Mouse (Mus musculus) embryo, embryonic 10.5 days (tissue): Measurements from ENCODE around the gene Cdc42bpb.

ENCODE experiments used
- DNase-seq: peaks from one replicate; pipeline ENCODE4 v3.0.0-alpha.2; 2015; ENCODE audit warnings: low spot score

Cdc42bpb gene

DNA sequence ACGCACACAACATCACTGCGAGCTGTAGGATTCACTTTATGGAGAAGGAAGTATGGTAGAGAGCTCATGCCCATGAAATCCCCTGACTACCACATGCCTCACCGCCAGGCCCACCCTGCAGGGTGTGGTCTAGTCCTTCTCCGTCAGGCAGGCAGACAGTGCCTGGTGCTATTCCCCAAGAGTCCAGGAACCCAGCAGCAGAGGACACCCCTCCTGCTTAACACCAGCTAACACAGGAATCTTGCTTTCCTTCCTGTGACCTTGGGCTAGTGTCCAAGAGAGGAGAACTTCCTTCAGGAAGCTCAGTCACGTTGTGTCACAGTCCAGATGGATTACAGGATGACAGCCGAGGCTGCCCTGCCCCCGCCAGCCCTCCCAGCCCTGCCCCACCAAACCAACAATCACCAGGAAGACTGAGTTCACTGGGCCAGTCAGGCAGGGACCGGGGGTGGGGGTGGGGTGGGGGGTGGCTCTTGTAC, 9.2 kb upstream of the Cdc42bpb start:
- DNase-seq = no peak

DNA sequence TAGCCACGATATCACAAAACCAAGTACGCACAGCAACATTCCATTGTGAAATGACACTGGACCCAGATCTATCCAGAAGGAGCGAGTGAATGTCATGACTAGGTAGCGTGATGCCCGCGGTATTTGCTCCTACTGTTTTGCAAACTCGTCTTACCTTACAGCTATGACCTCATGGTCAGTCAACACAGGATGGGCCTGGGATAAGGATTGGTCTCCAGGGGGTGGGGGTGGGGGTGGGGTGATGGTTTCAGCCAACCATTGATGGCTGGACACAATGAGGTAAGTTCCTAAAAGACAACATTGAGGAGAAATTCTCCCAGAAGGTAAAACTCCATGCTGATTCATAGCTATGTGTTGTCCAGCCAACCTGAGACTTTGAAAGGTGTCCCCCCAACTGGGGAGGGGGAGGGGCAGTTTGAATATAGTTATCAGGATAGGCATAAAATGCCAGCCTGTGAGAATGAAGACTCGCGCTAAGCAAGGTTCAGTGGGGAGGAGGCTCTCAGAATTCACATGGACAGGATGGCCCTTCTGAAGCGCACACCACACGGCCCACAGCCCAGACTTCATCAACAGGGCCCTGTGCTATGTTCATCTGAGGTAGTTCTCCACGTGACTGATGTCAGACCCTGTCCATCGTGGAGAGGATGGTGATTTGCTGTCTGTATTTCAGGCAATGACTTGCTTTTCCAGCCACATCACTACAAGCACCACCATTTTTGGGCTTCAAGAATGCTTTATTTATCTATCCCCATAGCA, 8.5 kb upstream of the Cdc42bpb start:
- no peak for DNase-seq

DNA sequence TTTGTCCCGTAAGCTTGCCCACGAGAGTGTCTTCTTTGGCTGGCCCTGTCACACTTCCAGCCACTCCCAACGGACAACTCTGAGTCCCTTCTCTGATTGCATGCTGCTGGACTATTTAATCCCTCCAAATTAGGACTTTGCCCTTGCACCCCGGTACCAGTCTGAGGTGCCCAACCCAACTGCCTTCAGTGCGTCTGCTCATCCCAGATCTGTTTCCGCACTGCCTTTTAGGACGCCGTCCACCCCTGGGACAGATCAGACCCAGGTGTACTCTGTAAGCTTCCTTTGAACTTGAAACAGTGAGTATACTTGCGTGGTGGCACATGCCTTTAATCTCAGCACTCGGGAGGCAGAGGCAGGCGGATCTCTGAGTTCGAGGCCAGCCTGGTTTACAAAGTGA, 1.3 kb upstream of the Cdc42bpb start:
- no peak for DNase-seq

DNA sequence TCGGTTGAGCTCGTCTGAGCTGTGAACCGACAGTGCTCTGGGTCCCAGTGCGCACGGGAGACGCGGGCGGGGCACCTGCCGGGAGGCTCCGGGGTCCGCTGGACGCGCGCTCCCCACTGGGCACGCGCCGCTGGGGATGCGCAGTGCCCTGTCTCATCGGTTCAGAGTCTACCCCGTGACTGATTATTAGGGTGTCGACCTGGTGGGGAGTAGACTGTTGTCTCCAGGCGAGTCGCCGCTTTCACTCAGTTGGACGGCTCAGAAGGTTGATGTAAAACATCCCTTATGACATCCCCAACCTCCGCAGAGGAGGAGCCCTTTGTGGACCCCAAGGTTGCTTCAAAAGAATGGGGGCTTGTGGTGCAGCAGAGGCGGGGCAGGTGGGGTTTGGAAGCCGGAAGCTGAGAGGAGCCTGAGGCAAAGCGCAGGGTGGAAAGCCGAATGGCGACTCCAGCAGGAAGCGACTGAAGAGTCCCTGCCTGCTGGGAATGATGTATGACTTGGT, 520 bp upstream of the Cdc42bpb start:
- peak; percentile 73 for DNase-seq

DNA sequence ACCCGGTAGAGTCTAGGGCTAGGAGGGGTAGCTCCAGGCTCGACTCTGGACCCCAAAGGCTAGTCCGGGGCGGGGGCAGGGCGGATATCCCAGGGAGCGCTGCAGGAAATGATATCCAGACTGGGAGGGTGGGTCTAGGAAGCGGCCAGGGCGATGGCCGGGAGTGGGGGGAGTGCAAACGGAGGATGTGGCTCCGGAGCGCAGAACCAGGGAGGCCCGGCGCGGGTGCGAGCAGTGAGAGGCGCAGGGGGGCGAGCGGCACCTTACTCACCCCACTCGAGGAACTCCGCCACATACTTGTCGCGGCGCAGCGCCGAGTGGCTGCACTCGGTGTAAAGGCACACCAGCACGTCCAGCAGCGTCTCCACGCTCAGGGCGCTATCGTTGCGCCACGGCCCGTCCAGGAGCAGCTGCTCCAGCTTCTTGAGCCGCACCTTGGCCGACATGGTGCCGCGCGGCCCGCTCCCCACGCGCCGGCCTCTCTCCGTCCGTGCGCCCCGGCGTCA, 639 bp downstream of the Cdc42bpb start:
- DNase-seq = peak; percentile 62

DNA sequence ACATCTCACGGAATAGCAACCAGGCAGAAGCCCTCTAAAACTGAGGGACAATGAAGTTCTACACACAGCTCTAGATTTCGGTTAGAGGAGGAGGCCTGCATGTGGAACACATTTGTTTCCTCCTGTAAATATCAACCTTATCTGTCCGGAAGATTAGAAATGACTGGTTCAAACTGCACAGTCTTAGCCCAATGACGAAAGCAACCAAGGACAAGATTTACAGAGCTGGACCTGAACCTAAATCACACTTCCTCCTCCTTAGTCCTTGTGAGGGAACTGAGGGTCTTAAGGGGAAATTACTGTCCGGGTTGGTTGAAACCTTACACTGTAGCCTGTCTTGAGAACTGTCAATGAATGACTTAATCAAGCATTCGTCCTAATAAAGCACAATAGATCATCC, 1.5 kb downstream of the Cdc42bpb start:
- DNase-seq = no peak

DNA sequence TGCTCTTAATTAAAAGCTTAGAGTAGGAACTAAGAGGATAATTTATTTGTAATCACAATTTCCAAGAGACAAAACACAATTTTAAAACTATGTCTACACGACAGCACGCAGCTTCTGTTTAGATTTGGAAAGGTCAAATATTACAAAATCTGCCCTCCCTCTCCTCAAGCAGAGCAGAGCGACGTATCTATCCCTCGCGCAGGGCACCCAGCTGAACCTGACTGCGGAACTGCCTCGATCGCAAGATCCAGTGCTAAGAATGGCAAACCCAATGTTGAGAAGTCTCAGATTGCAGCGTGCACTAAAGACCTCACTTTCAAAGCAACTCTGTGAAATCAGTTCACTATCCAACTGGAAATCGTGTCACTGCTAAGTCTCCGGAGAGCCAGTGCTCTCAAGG, 2.0 kb downstream of the Cdc42bpb start:
- DNase-seq = no peak

DNA sequence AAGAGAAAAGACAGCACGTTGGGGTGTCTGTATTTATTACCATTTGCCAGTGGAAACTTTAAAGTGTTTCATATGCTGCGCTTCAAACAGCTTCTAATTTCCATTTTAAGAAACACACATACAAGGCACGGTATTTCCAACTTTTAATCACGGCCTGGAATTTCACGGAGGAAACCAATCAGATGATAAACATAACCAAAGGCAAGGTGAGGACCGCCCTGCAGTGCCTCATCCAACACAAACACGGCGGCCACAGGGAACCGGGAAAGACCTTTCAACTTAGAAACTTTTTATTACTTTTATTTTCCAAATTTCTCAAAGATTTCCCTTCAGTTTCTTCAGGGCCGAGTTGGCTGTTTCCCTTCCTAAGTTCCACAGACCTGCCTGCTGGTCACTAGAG, 2.8 kb downstream of the Cdc42bpb start:
- no peak for DNase-seq

DNA sequence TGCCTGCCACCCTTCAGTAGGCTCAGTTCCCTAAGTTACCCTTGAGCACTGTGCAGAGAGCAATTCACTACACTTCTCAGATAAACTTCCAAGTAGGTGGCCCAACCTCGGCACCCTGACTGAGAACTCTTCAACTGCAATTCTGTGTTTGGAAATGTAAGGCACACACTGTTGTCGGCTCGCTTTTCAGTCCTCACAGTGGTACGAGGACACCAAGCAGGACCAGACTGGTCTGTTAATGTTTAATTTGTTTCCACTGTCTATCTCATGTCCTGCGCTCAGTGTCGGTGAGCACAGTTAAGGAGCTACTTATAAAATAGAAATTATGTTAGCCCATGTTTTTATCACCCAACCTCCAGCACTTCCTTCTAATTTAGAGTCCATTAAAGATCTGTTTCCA, 4.1 kb downstream of the Cdc42bpb start:
- DNase-seq = no peak

DNA sequence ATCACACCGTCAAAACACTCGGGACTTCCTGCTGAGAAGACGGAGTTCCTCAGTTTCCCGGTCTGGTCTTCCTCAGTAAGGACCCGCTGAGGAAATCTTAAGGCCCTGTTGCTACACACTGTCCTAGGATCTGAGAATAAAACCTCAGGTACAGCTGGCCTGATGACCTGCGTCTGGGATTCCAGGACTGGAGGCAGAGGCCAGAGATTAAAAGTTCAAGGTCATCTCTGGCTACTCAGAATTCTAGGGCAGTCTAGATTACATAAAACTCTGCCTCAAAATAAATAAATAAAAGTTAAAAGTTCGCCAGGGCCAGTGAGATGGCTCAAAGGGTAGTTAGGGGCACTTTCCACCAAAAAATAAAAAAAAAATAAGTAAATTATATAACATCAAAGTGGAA, 5.6 kb downstream of the Cdc42bpb start:
- no peak for DNase-seq

DNA sequence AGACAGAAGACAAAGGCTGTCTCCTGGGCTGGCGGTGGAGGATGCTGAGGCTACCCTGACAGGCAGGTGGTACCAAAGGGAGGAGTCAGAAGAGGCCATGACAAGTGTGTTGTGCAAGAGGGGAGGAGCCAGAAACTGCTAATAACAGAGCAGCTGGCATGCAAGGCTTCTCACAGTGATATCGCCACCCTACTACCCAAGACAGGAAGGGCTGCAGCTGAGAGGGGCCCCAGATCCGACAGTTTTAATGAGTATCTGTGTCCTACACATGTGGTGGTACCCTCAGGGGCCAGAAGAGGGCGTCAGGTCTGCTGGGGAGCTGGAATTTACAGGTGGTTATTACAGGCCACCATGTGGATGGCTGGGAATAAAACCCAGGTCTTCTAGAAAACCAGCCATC, 7.3 kb downstream of the Cdc42bpb start:
- DNase-seq = no peak

DNA sequence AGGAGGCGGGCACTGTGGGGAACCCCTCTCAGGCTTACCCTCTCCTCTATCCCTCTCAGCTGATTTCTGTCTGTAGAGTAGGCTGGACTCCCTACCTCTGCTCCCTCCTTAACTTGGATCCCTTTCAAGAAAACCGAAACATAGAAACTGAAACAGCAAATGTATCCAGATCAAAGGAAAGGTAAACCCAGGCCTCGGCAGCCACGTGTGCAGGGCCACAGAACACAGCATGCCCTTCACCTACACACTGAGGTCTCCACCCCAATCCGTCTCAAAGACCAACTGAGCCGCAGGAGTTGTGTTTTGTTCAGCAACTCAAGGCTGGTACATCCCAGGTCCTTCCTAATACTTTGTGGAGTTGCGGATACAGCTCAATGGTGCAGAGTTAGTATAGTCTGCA, 10.5 kb downstream of the Cdc42bpb start:
- no peak for DNase-seq

DNA sequence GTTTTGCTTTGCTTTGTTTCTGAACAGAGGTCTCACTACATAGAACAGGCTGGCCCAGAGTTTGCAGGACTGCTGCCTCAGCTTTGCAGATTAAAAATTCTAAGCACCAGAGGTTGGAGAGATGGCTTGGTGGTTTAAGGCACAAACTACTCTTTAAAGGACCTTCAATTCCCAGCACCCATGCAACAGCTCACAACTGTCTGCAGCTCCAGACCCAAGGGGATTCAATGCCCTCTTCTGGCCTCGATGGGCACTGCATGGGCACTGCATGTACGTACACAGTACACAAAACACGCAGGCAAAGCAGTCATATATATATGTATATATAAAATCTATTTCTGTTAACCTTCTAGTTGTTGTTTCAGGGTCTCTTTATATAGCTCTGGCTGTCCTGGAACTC, 13.3 kb downstream of the Cdc42bpb start:
- no peak for DNase-seq

DNA sequence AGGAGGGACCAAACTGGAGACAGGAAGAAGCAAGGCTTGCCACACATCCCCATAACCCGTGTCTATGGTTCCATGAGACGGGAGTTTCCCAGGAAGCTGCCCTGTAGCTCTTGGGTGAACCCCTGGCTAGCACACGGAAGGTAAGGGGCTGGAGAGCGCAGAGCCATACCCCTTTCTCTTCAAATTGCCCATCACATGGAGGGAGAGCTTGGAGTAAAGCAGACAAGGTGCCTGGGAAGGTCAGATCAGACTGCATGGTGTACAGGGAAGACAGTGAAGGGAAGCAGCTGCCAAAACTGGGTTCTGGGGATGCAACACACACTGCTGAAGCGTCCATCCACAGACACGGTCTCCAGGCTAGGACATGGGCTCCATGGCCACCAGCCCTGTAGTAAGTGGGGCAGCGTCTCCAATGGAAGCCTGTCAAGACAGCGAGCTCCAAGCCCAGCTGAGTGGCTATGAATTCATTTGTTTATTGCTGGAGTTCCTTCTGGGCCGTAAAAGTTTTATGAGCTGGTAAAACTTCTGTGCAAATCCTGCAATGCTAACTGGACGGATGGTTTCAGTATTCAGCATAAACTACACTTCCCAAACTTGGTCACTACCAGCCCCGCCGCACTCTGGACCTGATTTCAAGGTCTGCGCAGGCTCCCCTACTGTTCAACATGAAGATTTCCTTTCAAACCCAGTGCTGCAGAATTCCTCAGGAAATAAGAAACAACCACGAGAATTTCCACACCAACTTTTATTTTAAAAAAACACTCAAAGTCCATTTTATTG, 16.0 kb downstream of the Cdc42bpb start:
- DNase-seq = no peak

DNA sequence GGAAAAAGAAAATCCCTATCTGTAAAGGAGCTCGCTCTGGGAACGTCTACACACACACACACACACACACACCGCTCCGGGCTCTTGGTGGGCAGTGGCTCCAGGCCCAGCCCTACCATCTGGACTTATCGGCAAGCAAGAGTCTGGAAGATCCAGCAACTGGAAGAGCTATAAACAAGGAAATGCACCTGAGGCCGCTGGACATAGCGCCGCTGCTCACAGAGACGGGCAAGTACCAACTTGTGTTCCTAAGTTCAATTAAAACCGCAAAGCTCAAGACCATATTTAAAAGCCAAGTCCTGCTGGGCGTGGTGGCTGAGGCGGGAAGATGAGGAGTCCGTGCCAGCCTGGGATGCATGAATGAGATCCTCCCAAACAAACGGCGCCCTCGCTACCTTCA, 16.8 kb downstream of the Cdc42bpb start:
- no peak for DNase-seq

DNA sequence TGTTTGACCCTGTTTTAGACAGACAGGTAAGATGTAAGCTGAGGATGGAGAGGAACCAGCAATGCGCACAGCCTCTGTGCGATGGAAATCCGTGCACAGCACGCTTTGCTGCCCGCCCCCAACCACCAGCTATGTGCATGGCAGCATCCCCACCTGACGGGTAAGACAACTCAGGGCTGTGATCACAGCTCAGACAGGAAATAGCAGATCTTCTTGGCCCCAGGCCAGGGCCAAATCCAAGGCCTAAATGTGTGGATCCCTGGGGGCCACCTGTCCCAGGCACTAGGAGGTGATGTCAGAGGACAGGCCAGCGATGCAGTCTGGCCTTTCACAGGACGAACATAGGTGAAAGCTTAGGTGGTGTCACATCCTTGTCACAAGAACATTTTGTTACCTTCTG, 21.3 kb downstream of the Cdc42bpb start:
- DNase-seq = no peak

DNA sequence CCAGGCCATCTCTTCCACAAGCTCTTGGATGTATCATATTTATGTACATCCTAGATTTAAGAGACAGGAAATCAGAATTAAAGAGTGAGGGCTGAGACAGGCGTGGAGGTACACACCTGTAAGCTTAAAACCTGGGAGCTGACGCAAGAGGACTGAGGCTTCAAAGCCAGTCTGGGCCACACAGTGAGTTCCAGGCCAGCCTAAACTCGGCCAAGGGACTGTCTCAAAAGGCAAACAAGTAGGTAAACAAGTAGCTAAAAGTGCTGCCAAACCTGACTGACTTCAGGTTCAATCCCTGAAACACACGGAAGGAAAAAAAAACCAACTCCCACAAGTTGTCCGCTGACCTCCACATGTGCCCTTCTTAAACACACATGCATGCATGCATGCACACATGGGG, 23.4 kb downstream of the Cdc42bpb start:
- no peak for DNase-seq

DNA sequence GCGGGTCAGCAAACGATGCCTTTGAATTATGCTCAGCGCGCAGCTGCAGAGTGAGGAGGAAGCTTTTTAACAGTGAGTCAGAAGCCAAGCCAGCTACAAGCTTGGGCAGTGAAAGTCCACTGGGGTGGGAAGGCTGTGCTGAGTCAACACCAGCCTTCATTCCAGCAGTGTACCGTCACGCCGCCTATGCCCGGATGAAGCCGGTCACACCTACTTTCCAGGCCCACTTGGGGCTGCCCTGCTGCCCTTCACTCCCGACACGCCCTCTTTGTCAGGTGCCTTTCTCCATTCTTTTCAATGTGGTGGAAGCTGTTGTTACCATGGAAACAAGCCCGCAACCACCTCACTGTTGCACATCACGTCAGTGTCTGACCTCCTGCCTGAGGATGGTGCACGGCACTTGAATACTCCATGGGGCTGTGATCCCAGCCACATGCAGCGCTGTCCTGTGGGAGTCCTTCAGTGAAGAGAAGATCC, 24.0 kb downstream of the Cdc42bpb start:
- no peak for DNase-seq

DNA sequence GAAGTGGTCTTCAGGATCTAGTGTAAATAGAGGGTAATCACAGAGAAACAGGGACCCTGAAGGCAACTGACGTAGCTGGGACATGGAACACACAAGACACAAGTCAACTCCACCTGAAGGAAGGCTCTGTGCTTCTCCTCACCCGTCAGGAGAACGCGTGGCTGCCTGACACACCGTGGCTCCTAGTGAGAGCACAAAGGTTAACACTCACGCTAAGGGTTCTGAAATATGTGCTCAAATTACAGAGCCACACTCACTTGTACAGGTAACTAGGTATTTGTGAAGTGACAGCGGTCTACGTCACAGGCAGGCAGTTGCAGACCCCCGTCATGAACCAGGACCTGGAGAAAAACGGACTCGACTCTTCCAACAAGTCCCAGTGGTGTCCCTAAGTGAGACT, 24.5 kb downstream of the Cdc42bpb start:
- DNase-seq = no peak

DNA sequence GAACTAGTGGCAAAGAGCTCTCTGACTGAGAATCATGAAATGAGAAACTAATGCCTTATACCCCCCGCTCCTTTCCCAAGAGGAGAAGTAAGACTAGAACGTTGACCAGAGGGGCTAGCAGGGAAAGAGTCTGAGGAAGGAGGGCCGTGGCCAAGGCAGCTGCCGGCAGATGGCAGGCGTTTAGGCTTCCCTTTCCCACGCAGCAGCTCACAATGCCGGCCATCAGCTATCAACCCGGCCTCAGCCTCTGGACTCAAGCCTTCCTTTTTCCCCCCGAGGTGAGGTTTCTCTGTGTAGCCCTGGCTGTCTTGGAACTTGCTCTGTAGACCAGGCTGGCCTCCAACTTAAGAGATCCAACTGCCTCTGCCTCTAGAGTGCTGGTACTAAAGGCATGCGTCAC, 25.0 kb downstream of the Cdc42bpb start:
- no peak for DNase-seq

DNA sequence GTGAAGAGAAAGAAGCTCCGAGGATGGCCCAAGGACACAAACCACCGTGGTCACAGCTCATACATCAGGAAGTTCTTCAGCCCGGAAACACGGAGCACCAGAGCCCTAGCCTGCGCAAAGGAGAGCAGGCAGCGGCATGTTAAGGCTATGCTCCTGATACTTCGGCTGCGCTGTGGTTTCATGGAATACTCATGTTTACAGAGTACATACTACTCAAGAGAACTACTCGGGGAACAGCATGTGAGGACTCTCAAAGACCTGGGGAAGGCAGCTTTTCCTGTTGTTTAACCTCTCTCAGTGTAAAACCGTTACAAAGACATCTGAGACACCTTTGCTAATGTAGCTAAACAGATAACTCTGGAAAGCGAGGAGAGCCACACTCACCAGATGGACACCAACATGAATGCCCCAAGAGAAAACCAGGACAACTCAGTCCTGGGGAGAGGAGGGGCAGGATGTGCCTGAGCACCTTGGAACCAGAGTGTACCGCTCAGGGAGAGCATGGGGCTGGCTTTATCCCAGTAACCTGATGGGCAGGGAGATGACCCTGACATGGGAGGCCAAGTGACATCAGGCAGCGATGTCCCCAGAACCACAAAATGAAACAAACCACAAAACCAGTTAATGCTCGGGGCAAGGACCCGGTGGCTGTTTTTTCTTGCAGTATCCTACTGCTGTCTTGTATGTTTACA, 27.8 kb downstream of the Cdc42bpb start:
- DNase-seq = no peak

DNA sequence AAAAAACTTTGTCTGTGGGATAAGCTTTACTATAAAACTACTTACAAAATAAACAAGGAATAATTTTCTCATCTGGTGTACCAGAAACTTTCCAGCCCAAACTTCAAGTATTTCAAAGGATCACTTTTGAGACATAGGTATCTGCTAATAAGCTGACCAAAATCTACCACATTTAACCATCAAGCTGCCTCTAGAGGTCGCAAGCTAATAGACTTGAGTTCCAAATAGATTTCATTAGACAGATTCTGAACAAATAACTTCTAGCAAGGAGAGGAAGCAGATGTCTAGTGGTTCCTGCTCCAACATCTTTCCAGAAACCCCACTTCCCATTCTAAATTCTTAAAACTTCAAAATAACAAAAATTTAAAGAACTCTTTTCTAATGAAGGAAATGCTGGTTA, 33.6 kb downstream of the Cdc42bpb start:
- no peak for DNase-seq
